Mouse (Mus musculus) cerebellum, adult 2 months (tissue): ENCODE measurements around the gene Vars.

Experiments
- CTCF ChIP-seq: fragments of 200-500 bp; IDR thresholded peaks from 2 replicates; pipeline ENCODE4 v1.5.1; 2011; ENCODE audit warnings: low read depth, mild to moderate bottlenecking, control low read depth, low read length, moderate library complexity, borderline replicate concordance; ENCODE audit not compliant: insufficient read depth
- POLR2A ChIP-seq: fragments of 200-500 bp; IDR thresholded peaks from 2 replicates; pipeline ENCODE4 v1.6.1; 2011; ENCODE audit warnings: low read length, control low read depth, borderline replicate concordance; ENCODE audit not compliant: insufficient read depth

DNA sequence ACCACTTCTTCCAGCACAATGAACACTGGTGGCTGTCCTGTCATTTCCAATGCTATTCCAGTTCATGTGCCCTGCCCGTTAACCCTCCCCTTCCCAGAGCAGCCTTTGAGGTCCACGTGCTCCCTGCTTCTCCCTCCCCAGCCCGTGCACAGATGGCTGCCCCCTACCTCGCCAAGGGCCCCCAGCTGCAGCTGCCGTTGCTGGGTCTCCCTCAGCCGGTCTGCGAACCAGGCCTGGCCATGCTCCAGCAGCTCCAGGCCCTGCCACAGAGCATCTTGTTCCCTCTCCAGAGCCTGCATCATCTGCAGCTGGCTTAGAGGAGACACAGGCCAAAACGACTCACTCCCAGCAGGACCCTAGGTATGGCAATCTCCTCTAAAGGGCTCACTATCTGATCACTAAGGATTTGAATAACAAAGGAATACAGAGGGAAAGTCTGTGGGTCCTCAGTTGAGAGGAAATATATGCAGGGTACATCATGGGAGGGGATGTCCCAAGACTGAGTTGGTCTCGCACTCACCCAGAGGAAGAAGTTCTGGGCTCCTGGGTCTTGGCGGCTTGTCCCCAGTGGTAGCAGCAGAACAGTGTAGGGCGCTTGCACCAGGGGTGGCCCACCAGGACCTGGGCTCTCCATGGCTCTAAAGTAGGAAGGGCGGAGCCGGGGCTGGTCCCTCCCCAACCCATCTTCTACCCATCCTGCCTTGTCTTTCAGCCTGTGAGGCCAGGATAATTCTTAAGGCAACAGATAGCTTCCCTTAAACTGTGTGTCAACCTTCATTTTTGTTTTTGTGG, 26.7 kb downstream of the Vars start, which contains the start of gene Sapcd1:
- TF ChIP-seq CTCF (no peak), POLR2A (no peak)
